Mouse (Mus musculus): ENCODE results near the gene Slc7a1. TPM values are rescaled to one million over a fixed set of nuclear protein-coding genes. Genes with fewer than 3 reads are reported as not detected.

The Slc7a1 gene
- polyA plus RNA-seq (2012; rRNA removed), result 21.2 and 35.9 TPM in 2 replicates

- no peak for DNase-seq (ENCODE audit: low read depth)
Observed at GRCm38 (mm10) chr5:148399660-148400443, at the start of gene Slc7a1. Gene Slc7a1 (minus strand): TSS chr5:148399904.

- DNase-seq (ENCODE audit: low read depth), result no peak
Observed at GRCm38 (mm10) chr5:148444974-148445373, 45.3 kb upstream of the Slc7a1 start.

GRCm38 (mm10) chr5:148443734-148444133 lies 44.0 kb upstream of the Slc7a1 start:
- DNase-seq (ENCODE audit: low read depth), result peak; percentile 70

GRCm38 (mm10) chr5:148435660-148436059 lies 36.0 kb upstream of the Slc7a1 start:
- no peak for DNase-seq (ENCODE audit: low read depth)

GRCm38 (mm10) chr5:148432121-148432520 lies 32.4 kb upstream of the Slc7a1 start:
- DNase-seq (ENCODE audit: low read depth), result no peak

GRCm38 (mm10) chr5:148428846-148429245 lies 29.1 kb upstream of the Slc7a1 start:
- no peak for DNase-seq (ENCODE audit: low read depth)

- no peak for DNase-seq (ENCODE audit: low read depth)
Observed at GRCm38 (mm10) chr5:148425136-148425535, 25.4 kb upstream of the Slc7a1 start.

- no peak for DNase-seq (ENCODE audit: low read depth)
Observed at GRCm38 (mm10) chr5:148421326-148421725, 21.6 kb upstream of the Slc7a1 start.

- no peak for DNase-seq (ENCODE audit: low read depth)
Observed at GRCm38 (mm10) chr5:148419112-148419526, 19.4 kb upstream of the Slc7a1 start.

- no peak for DNase-seq (ENCODE audit: low read depth)
Observed at GRCm38 (mm10) chr5:148418436-148418835, 18.7 kb upstream of the Slc7a1 start.

GRCm38 (mm10) chr5:148417756-148418155 lies 18.1 kb upstream of the Slc7a1 start:
- DNase-seq (ENCODE audit: low read depth), result no peak

- no peak for DNase-seq (ENCODE audit: low read depth)
Observed at GRCm38 (mm10) chr5:148416461-148416860, 16.8 kb upstream of the Slc7a1 start.

- peak; percentile 63 for DNase-seq (ENCODE audit: low read depth)
Observed at GRCm38 (mm10) chr5:148414233-148414632, 14.5 kb upstream of the Slc7a1 start.

GRCm38 (mm10) chr5:148412504-148412903 lies 12.8 kb upstream of the Slc7a1 start:
- no peak for DNase-seq (ENCODE audit: low read depth)

GRCm38 (mm10) chr5:148409465-148409864 lies 9.8 kb upstream of the Slc7a1 start:
- DNase-seq (ENCODE audit: low read depth), result no peak

GRCm38 (mm10) chr5:148406913-148407312 lies 7.2 kb upstream of the Slc7a1 start:
- no peak for DNase-seq (ENCODE audit: low read depth)

GRCm38 (mm10) chr5:148404548-148404947 lies 4.8 kb upstream of the Slc7a1 start:
- DNase-seq (ENCODE audit: low read depth), result no peak

GRCm38 (mm10) chr5:148402641-148403040 lies 2.9 kb upstream of the Slc7a1 start:
- no peak for DNase-seq (ENCODE audit: low read depth)

- no peak for DNase-seq (ENCODE audit: low read depth)
Observed at GRCm38 (mm10) chr5:148398766-148399659, 691 bp downstream of the Slc7a1 start.

- no peak for DNase-seq (ENCODE audit: low read depth)
Observed at GRCm38 (mm10) chr5:148398451-148398765, 1.3 kb downstream of the Slc7a1 start.

GRCm38 (mm10) chr5:148397911-148398310 lies 1.8 kb downstream of the Slc7a1 start:
- DNase-seq (ENCODE audit: low read depth), result no peak

GRCm38 (mm10) chr5:148397418-148397817 lies 2.3 kb downstream of the Slc7a1 start:
- no peak for DNase-seq (ENCODE audit: low read depth)

- no peak for DNase-seq (ENCODE audit: low read depth)
Observed at GRCm38 (mm10) chr5:148393316-148393715, 6.4 kb downstream of the Slc7a1 start.

Measured in gonadal fat pad, adult 2 months (tissue).